Mouse (Mus musculus): Measurements from ENCODE around the gene Yipf3.
A peak's percentile ranks its signal among the peaks of the same experiment; 100 is the strongest.

GRCm38 (mm10) chr17:46203078-46203477 lies 44.8 kb upstream of the Yipf3 start:
- TF ChIP-seq USF1 (IDR thresholded peaks at IDR 0.05; ENCODE audit: low read depth): no peak
- TF ChIP-seq CTCF (IDR thresholded peaks at IDR 0.05; ENCODE audit: control insufficient read depth, insufficient read depth, insufficient read length): no peak
- no peak for TF ChIP-seq FOSL1 (IDR thresholded peaks at IDR 0.05; ENCODE audit: insufficient read depth, low read length, poor library complexity, severe bottlenecking)
- TF ChIP-seq MAX (IDR thresholded peaks at IDR 0.05): peak; percentile 54
- TF ChIP-seq CEBPB (IDR thresholded peaks at IDR 0.05; ENCODE audit: low read depth): no peak
